Mouse (Mus musculus) spleen, embryonic (tissue): ENCODE measurements around the gene Fer1l4.

ENCODE experiments used
- CTCF ChIA-PET: fragments of 350-600 bp; sonication (Branson Sonifier 250); formaldehyde crosslinking; loops from one replicate; lab custom pipeline; 2022; lab: Charles Lee

The Fer1l4 gene

DNA sequence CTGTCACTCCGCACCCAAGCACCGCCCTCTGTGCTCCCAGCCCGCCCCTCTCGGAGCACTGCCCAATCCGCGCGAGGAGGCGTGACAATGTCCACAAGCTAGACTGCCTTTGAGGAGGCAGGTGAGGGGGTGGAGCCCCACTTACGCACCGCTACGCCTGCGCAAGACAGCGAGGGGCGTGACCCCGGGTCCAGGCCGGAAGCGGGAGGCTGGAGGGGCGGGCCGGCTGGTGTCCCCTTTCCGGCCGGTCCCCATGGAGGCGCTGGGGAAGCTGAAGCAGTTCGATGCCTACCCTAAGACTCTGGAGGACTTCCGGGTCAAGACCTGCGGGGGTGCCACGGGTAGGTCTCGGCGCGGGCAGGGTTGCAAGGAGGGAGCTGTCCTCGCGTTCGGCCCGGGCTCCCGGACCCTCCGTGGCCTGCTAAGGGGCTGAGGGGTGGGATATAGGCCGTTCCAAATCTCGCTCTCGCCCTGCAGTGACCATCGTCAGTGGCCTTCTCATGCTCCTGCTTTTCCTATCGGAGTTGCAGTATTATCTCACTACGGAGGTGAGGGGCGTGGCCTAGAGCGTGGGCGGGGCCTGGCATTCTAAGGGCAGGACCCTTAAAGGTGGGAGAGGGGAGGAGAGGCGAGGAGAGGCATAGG is 44.7 kb downstream of the Fer1l4 start, which contains the start of the genes 6430550D23Rik and Ergic3:
Gene 6430550D23Rik (minus strand): TSS at position 90 of the 645 bp plus-strand sequence.
Gene Ergic3 (plus strand): TSS at position 158 of the 645 bp plus-strand sequence.
- CTCF ChIA-PET, result interaction anchor here (0.7 kb wide), 1 partner anchor 58 kb away, joined by 3 read pairs; no protein-coding TSS in a partner anchor

DNA sequence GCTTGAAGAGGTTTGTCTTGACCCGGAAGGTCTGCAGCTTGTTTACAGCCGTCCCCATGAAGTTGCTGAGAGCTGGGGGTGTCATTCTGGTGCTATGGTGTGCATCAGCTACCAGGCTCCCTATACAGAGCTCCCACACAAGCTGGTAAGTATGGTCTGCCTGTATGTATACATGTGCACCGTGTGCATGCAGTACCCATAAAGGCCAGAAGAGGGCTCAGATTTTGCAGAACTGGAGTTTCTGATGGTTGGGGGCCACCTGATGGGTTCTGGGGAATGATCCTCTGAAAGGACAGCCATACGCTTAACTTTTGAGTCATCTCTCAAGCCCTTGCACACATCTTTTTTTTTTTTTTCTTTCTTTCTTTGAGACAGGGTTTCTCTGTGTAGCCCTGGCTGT is 47.4 kb downstream of the Fer1l4 start:
- CTCF ChIA-PET, result no interaction called here

DNA sequence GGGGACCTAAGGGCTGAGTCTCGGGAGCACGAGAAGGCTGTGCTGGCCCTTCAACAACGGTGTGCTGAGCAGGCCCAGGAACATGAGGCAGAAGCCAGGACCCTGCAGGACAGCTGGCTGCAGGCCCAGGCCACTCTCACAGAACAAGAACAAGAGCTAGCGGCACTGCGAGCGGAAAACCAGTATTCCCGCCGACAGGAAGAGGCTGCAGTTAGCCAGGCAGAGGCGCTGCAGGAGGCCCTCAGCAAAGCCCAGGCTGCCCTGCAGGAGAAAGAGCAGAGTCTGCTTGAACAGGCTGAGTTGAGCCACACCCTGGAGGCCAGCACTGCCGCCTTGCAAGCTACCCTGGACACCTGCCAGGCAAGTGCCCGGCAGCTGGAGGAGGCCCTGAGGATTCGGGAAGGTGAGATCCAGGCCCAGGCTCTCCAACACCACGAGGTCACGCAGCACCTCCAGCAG is 60.9 kb downstream of the Fer1l4 start:
- CTCF ChIA-PET, result no interaction called here

DNA sequence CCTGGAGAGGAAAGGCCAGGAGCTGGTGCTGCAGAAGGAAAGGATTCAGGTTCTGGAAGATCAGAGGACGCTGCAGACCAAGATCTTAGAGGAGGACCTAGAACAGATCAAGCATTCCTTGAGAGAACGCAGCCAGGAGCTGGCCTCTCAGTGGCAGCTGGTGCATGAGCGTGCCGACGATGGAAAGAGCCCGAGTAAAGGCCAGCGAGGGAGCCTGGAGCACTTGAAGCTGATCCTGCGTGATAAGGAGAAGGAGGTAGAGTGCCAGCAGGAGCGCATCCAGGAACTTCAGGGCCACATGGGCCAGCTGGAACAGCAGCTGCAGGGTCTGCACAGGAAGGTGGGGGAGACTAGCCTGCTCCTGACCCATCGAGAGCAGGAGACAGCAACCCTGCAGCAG is 61.6 kb downstream of the Fer1l4 start:
- CTCF ChIA-PET, result no interaction called here

GRCm38 (mm10) chr2:155989085-155989484 is 63.7 kb downstream of the Fer1l4 start:
- CTCF ChIA-PET, result no interaction called here

DNA sequence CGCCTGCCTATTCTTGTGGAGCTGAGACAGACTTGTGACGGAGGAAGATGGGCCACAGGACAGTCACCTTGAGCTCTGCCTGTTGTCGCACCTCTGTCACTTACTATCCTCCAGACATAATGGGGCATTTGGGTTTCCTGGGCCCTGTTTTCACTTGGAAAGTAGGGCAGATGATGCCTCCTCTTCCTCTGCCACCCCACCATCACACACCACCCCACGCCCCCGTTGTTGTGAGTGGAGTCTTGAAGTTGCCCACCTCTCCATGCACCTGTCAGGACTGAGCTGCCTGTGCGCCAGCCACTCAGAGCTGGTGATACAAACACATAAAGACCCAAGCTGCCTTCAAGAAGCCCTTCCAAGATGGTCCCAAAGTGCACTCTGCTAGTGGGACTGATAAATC is 65.6 kb downstream of the Fer1l4 start:
- CTCF ChIA-PET, result no interaction called here

DNA sequence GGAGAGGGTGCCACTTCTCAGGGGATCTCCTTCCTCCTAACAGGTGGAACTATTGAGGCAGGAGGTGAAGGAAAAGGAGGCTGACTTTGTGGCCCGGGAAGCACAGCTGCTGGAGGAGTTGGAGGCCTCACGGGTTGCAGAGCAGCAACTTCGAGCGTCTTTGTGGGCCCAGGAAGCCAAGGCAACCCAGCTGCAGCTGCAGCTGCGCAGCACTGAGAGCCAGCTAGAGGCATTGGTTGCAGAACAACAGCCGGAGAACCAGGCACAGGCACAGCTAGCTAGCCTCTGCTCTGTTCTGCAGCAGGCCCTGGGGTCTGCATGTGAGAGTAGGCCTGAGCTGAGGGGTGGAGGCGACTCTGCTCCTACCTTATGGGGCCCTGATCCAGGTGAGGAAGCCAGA is 67.0 kb downstream of the Fer1l4 start:
- CTCF ChIA-PET, result interaction anchor here (0.6 kb wide), 1 partner anchor 216 kb away, joined by 3 read pairs; no protein-coding TSS in a partner anchor

DNA sequence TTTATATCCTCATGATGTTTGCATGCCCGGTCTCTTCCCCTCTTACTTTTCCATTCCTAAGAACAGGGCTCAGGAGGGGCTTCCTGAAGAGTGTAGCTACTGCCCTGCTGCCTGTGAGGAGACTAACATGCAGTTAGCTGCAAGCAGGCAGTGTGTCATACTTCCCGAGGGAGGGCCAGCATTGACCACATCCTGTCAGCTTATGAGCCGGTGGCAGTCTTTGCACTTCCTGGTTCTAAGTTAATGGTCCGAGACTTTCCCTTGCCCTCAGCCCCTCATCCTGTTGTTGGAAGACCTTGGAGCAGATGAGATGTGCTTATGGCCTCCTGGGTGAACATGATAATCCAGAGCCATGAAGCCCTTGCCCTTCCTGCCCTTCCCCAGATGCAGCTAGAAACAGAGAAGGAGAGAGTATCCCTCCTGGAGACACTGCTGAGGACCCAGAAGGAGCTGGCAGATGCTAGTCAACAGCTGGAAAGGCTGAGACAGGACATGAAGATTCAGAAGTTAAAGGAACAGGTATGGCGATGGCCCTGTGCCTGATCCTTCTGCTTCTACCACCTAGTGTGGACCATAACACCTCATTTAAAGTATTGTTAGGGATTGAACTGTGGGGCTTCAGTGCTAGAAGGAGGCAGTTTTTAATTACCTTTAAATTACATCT is 73.3 kb downstream of the Fer1l4 start:
- CTCF ChIA-PET, result no interaction called here

- CTCF ChIA-PET, result interaction anchor here (0.6 kb wide), 2 partner anchors 225 to 1018 kb away, joined by 3 to 11 read pairs; no protein-coding TSS in a partner anchor
Measured at GRCm38 (mm10) chr2:155974087-155974731, 78.5 kb downstream of the Fer1l4 start.

GRCm38 (mm10) chr2:155973348-155973747 is 79.4 kb downstream of the Fer1l4 start:
- CTCF ChIA-PET, result interaction anchor here (0.6 kb wide), 1 partner anchor 224 kb away, joined by 11 read pairs; no protein-coding TSS in a partner anchor
